Mouse (Mus musculus) adrenal gland, adult 2 months (tissue): ENCODE measurements around the gene Cdk1. TPM values are rescaled to one million over a fixed set of nuclear protein-coding genes. Genes with fewer than 3 reads are reported as not detected.
A peak's percentile ranks its signal among the peaks of the same experiment; 100 is the strongest.

Experiments used
- DNase-seq: peaks from one replicate; pipeline ENCODE4 v3.0.0; 2021
- polyA plus RNA-seq: library from polyadenylated mRNA; depleted of rRNA; stranded (reverse); fragments of >200 nt; gene quantifications from 2 replicates; pipeline ENCODE4 v1.2.3, GENCODE M21; 2012
- total RNA-seq, 2 experiments: library from RNA; stranded (reverse); gene quantifications; 2 replicates each; pipeline ENCODE4 v1.2.3; 2021

The Cdk1 gene
- total and polyA plus RNA-seq, 3 experiments: 3.6 to 6.2 (median 4.2) TPM

DNA sequence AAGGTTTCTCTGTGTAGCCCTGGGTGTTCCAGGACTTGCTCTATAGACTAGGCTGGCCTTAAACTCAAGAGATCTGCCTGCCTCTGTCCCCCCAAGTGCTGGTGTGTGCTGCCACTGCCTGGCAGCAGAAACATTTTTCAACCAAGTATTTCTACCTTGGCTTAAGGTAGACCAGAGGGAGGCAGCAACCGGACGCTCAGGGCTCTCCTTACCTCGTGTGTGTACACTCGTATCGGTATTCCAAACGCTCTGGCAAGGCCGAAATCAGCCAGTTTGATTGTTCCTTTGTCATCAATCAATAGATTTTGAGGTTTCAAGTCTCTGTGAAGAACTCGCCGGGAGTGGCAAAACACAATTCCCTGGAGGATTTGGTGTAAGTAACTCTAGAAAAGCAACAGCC, 10.4 kb downstream of the Cdk1 start:
- DNase-seq: no peak

DNA sequence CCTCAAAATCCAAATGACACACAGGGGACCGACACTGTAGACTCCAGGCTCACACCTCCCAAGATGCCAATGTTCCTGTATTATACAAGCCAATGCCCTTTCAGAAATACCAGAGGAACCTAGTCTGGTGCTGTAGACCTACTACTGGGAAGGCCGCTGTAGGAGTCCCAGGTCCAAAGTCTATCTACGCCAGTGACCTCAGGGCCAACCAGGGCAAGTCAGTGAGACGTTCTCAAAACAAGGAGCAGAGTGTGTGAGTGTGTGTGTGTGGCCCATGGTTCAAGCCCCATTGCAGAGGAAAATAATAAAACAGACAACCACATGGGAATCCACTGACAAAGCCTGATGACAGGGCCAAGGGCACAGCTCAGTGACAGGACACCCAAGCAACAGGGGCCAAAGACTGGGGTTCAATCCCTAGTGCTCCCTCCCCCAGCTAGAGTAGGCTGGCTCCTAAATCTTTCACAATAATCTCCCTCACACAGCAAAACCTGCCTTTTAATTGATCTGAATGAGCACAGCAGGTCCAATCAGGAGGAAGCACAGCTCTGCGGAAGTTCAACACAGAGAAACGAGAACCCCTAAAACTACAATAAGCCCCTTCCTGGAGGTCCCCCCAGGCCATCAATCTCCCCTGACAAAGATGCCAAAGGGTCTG, 11.0 kb downstream of the Cdk1 start:
- no peak for DNase-seq

DNA sequence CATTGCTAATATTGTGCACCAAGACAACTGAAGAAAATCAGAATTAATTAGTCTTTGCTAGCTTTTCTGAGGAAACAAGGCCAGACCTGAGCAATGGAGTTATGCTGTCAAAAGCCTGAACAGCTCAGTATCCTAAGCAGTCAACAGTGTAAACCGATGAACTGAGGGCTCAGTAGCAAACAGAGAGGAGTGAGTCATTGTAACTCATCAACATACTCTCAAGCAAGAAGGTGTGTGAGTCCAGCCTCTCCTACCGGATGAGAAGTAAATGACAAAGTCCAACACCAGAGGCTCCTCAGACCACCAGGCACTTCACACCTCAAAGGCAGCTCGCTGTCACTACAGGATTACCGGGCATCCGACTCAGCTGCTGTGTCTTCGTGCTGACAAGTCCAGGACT, 12.7 kb downstream of the Cdk1 start:
- no peak for DNase-seq

DNA sequence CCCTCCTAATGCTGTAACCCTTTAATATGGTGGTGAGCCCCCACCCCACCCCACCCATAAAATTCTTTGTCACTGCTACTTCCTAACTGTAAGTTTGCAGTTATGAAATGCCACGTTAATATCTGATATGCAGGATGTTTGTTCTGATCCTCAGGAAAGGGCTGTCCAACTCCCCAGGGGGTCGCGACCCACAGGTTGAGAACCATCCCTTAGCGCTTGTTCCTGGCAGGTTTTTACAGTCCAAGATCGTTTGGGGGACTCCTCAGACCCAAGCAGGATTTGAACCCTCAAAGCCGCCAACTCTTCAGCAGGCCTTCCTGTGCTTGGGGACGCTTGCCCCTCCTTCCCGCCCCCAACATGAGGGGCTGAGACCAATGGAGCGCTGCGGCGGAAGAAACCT, 16.5 kb downstream of the Cdk1 start:
- DNase-seq: no peak

DNA sequence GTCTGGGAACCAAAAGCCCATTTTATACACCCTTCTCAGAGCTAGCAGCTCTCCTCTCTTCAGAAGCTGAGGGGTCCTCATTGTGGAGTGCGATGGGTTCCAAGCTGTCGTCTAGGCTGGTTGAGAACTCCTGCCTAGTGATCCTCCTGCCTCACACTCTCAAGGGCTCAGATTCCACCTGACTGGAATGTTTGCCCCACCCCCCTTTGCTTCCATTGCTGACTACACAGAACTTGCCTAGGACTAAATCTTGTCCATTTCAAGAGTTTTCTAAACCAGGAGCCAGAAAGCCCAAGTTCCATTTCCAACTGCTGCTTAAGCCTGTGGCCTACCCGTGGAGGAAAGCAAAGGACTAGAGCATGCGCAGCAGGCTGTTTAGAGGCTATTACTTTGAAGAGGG, 17.1 kb downstream of the Cdk1 start:
- no peak for DNase-seq

DNA sequence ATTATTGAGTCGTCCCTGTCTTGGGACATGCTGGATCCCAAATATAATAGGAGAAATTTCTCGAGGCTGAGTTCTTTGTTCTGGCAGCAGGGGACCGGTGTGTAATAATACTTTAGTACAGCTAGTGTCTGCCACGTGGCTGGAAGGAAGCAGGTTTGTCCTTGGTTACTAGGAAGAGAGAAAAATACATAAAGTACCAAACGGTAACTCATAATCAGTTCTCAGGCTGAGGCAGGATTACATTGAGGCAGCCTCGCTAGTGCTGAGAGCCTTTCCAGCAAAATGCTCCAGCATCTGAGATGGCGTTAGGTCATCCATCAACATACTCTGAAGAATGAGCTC, 17.6 kb downstream of the Cdk1 start:
- DNase-seq: no peak

DNA sequence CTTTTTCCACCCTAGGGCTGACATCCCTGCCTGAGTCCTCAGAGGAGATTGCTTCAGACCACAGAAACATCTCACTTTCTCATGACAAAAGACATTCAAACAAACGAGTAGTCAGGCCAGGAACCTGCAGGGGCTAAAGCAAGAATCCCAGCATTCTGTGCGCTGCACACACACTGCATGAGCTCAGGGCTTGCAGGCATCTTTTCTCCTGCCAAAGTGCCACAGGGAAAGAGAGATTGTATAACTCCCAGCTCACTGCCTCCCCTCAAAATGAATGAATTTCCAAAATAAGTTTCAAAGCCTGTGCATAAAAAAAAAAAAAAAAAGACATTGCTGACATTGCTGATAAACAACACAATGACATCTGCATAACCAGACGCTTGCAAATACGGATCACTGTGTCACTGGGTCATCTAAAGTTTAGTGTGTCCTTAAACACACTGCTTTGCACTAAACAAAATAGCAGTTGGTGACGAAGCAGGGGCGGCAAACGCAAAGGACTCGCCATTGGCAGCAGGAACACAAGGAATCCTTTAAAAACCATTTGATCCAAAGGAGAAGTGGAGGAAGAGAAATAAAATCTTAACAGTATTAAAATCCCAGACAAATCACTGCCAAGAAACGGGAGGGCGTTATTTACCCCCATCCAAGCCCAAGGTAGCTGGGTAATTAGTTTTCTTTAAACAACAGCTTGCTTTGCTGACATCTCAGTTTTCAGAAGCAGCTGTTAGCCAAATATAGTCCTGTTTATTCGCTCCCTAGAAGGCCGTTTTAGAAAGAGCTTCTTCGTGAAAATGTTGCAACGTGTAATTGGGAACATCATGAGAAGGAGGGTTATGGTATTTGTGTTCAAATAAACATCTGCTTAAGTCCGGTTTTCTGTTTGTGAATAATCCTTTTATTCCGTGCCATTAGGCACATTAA, 18.2 kb downstream of the Cdk1 start:
- no peak for DNase-seq

DNA sequence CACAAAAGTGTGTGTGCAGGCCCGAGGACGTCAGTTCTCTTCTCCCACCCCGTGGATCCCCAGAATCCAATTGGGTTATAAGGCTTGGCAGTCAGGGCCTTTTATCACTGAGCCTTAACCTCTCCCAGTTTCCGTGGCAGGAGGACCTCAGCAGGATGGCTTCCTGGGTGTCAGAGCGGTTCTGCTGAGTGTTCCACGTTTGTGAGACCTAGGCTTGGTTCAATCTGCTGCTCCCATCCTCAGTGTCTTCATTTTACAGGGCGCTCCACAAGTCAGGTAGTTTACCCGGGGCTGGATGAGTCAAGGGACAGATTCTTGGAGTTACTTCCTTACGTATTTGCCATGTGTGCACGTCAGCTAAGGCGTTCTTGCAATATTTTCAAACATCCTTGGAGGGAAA, 19.5 kb downstream of the Cdk1 start:
- no peak for DNase-seq

DNA sequence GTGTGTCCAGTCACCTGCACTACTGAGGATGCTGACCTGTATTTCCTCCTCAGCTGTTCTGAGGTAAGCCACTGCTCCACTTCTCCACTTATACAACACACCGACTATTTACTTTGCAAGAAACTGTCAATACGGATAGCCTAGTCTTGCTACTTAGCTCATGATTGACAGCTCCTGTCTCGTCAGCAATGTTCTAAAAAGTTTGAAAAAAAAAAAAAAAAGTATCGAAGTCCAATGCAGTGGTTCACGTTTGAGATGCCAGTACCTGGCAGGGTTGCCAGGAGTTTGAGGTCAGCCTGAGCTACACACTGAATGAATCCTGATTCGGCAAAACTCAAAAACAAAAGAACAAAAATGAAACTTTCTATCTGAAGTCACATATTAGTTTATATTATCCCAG, 21.5 kb downstream of the Cdk1 start:
- no peak for DNase-seq

DNA sequence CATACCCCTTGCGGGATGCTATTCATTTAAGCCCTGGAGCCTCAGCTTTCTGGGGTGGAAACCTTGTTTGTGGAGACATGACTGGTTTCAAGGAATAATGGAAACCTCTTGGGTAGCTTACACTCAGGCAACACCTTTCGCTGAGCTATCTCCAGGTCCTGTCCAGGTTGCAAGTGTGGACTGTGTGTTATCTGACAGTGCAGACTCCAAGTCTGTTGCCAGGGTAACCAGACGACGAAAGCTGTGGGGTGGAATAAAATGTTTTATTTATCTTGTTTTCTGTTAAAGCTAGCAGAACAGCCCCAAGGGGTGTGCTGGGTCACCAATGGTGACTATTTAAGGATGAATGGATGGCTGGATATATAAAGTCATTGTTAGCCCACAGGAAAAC, 24.1 kb downstream of the Cdk1 start:
- DNase-seq: no peak

DNA sequence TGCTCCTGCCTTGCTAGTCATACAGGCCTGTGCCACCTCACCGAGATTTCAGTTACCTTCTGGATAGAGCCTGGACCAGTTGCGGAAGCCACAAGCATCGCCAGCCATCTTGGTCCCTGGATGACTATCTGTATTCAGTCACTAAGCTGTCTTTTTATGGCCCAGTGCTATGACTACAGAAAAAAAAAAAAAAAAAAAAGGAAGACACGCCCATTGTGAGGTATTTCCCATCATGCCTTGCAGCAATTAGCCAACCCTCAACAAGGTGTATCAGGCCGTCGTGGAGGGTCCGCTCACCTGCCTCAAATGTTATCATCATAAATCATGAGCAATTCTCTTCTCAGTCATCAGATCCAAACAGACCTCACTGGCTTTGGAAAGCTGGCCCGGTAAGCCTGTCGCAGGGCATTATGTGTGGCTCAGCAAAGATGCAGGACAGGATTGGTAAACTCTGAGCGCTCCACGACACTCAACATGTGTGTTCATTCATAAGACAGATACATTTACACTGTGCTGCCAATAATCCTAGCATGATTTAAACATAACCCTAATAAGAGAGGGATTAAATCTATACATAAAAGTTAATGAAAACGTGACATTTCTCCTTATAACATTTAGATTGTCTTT, 24.6 kb downstream of the Cdk1 start:
- DNase-seq: no peak

DNA sequence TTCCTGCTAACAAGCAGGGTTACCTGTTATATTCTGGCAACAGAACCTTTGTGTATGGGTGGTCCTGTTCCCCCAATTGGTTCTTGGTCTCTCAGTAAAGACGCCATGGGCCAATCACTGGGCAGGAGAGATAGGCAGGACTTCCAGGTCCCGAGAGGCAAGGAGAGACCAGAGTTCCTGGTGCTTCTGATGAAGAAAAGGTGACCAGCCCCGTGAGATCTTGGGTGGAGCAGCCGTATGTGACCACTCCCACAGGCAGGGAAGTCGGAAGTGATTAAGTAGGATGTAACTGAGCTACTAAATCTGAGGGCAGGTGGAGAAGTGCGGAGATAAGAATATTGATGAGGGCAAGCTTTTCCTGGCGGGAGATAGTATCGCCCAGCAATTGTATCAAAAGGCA, 25.4 kb downstream of the Cdk1 start:
- no peak for DNase-seq

DNA sequence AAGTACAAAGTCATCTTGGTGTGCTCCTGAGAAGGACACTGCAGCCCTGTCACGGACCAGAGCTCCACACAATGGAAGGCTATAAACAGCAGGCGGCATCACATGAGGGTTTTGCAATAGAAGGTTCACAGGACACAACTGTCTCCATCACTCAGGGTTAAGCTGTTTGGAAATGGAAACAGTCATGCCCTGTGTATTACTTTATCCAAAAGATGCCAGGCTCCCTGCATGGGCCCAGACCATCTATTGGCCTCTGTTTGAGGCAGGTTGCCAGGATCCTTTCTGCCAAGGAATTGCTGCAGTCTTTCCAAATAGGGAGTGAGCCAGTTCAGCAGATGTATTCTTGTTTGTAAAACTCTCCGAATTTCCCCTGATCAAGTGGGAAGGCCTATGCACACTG, 26.3 kb downstream of the Cdk1 start:
- DNase-seq: peak; percentile 37

DNA sequence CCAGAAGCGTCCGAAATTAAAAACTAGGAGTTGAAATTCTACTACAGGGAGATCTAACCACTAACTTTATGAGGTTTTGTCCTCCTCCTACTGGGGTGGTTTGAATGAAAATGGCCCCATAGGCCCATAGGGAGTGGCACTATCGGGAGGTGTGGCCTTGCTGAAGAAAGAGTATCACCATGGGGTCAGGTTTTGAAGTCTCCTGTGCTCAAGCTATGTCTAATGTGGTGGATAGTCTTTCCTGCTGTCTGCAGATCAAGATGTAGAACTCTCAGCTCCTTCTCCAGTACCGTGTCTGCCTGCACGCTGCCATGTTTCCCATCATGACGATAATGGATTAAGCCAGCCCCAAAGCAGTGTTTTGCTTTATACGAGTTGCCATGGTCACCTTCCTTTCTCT, 27.9 kb downstream of the Cdk1 start:
- DNase-seq: no peak

DNA sequence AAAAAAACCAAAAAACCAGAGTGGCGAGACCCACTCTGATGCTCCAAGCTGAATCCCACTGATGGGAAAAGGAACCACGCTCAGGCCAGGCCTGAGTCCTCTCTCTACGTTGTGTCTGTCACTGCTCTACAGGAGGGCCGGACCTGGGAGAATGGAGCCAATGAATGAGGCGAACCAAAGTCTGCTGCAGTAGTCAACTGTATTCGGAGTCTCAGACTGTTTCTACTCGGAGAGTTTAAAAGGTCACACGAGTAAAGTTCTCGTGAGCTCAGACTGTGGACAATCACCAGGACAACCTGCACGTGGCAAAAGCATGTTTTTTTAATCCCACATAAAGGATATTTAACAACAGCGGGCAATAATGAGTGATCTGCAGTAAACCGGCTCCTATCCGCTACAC, 28.8 kb downstream of the Cdk1 start:
- DNase-seq: no peak

DNA sequence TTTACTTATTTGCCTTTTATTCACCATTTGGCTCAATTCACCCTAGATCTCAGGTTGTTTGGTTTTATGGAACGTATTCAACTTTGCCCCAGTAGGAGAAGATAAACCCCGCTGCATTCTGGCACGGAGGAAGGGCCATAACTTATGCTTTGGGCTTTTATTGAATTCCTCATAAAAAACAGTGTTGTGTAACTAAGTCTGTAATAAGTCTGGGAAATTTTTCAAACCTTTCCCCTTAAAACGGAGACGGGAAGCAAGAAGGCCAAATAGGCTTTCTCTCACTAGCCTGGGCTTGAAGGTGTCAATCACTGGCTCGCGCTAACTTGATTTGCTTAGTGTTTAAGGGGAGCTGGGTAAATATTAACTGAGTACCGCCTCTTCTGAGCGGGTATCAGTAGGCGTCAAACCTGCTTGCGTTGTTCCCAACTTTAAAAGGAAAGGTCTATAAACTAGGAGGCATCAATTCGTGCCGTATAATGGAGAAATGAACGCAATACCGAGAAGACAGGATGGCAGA, 31.2 kb downstream of the Cdk1 start:
- DNase-seq: no peak

DNA sequence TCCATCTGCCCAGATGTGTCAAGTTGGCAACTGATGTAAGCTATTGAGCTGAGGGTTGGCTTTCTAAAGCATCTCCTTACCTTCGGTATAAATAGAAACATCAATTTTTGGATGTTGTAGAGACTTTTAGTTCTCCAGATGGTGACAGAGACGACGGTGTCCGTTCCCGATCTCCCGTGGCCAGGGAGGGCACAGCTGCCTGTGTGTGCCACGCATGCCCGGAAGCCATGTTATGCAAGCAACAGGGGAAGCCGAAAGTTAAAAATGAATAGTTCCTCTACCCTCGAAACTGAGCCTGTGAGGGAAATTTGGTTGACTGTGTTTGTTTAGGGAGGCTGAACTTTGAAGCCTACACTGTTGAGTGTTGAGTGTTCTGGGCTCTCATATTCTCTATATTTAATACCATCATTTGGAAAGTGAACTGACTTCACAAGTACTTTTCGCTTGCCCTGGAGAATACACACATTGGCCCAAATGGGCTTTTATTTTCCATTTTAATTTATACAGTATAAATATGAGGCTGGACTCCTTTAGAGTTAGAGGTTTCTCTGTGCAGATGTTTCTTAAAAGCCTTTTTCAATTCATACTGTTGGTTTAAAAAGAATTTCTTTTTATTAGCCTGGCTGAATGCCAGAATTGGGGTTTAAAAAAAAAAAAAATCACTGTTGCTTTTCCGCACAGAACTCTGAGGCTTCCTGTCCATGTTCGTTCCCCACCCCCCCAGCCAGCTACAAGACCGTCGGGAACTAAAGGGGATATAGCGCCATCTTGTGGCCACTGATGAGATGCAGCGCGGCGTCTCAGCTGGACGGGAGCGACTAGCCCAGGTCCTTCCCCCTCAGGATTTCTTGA, 31.8 kb downstream of the Cdk1 start:
- peak; percentile 83 for DNase-seq

DNA sequence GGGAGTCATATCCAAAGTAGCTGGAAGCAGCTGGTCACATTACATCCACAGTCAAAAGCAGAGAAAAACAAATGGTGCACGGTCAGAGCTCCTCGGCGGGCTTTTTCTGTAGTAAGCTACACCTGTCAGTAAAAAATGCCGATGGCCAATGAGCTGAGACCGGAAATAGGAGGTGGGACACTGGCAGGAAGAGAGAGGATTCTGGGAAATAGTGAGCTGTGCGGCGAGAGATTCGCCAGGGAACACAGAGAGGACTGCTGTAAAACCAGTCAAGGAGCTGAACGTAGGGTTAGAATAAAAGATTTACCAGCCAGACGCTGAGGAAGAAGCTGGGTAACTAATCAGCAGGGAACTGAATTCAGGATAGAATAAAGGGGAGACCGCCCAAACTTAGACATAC, 34.2 kb downstream of the Cdk1 start:
- DNase-seq: no peak

DNA sequence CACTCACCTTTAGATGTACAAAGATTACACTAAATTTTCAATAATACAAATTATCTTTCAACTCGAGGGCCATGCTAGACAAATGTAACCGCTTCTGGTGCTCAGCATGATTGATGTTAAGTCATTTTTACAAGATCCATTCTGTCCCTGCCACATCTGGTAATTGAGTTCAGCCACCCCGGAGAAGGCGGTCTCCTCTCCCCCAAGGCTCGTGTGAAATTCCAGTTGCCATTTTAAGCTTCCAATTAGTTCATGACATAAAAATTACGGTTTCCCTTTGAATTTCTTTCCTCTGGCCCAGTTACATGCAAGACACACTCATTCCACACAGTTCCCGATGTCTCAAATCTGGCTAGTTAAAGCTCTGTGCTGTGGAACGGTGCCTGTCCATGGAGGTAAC, 38.8 kb downstream of the Cdk1 start:
- no peak for DNase-seq

DNA sequence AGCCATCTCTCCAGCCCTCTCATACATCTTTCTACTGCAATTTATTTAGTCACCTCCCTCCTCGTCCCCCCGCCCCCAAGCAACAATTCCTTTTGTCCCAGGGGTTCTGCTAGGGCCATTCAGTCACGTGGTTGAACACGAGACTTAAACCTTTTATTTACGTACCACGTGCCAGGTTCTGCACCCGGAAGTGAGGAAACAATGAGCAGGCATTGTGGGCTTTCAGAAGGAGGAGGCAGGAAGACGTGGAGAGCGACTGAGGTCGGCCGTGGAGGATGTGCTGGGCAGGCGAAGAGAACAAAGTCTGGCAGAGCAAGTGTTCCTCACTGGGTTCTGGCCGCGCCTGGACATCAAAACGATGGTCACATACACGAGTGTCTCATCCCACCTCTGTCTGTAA, 40.9 kb downstream of the Cdk1 start:
- no peak for DNase-seq

DNA sequence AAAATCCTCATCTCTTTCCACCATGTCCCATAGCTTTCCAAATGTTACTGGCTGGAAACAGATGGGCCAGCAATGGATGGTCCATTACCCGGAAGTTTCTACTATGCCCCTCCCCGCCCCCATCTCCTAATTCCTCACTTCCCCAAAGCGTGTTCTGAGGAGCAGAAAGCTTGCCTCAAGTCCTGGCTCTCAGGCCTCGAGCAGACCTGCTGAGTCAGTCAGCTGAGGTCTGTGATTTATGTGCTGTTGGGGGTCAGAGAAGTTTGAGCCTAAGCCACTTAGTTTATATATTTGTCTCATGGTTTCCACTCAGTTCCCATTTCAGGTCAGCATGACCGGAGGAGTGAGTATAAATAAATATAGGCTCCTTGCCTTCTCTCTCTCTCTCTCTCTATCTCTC, 43.6 kb downstream of the Cdk1 start:
- no peak for DNase-seq

DNA sequence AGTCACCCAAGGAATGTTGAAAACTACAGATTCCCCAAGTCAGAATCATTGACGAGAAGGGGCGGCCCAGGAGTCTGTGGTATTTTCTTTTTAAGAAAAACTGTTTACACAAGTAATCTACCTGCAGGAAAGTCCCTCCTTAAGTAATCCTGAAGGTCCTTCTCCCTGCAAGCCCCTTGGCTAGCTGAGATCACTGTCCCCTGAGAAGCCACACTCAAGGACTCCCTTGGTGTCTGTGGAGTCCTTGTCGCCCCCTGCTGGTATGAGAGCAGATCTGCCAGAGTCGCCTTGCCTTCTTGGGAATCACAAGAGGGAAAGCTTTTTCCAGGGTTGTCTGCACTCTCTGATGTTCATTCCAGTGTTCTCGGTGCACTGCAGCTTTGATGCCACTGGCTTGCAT, 45.7 kb downstream of the Cdk1 start:
- DNase-seq: peak; percentile 55
